Mouse (Mus musculus): ENCODE measurements at regions not wholly inside any gene's neighbourhood (a gene's known extent, or its start where the extent isn't known, plus 50 kb on each side); places are given as distances from the start of the nearest gene placed in this dataset.

DNA sequence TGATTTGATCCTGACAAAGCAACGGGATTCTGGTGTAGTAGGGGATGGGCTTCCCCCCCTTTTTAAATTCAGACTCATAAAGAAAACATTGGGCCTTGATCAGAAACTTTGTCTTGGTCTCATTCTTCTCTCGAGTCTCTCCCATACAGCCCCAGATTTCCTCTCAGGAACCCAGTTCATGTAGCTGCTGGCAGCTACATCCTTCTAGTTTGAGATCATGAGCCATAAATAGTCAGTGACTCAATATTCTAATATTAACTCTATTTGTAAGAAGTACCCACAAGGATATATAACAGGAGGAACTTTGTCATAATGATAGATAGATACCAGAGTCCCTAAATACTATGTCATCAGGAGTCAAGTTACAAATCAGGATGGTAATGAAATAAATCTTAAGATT, 79.3 kb upstream of the Crygf start:
- TF ChIP-seq USF1 (IDR thresholded peaks at IDR 0.05; ENCODE audit: low read depth) (no peak), CEBPB (IDR thresholded peaks at IDR 0.05; ENCODE audit: insufficient read depth, poor library complexity, severe bottlenecking) (no peak), POLR2A (IDR thresholded peaks at IDR 0.05; ENCODE audit: insufficient read length, low read depth) (no peak), POLR2AphosphoS2 (IDR thresholded peaks at IDR 0.05; ENCODE audit: insufficient read length, low read depth) (no peak), E2F4 (IDR thresholded peaks at IDR 0.05; ENCODE audit: insufficient read depth) (no peak), MYOG (IDR thresholded peaks at IDR 0.05; ENCODE audit: control insufficient read depth in 1 of 3, insufficient read depth in 1 of 3, insufficient read length in 2 of 3, low read depth in 2 of 3) (no peak), TCF3 (IDR thresholded peaks at IDR 0.05; ENCODE audit: insufficient read length, low read depth) (no peak), MAX (IDR thresholded peaks at IDR 0.05; ENCODE audit: low read depth) (no peak)

All from myocyte (in vitro differentiated cells).